ENCODE assay signal across 17 mouse cellular contexts in the genomic region with DNA sequence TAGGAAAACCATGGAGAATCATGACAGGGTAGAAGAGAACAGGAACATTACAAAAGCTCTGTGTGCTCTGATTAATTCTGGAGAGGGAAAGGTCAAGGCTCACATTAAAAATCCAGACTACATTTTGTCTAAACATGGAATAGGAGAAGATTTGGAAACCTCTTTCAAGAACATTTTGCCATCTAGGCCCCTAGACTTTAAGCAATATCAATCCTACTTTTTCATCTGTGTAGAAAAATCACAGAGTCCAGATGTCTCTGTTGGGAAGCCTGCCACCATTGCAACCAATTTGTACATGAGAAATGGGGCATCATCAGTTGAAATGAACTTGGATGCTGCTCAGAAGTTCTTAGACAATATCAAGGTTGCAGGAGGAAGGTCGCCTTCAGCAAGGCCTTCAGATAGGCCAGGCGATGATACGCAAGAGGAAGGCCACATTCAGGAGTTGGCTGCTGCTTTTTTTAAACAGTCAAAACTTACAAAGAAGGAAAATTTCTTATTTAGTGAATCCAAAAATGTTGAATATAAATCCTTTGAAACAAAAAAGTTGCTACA. TPM values are rescaled to one million over a fixed set of nuclear protein-coding genes. Genes with fewer than 3 reads are reported as not detected.
"Had no signal": no experiment of that assay in that cellular context is flagged by ENCODE, and none has a peak within 500 bp of the region (broad histone marks: within the 10 kb centered on the region; RNA-seq: fewer than 3 reads in every experiment).

No protein-coding gene starts in this region.

- DNase-seq: kidney, adult 18-20 months; kidney, adult 9 months; kidney, postnatal 14 days; kidney, postnatal 4 days; liver, postnatal 0 days; lung, embryonic 14.5 days; thymus, adult 2 months; thymus, postnatal 25 days had no signal

RNA-seq across cellular contexts. Expression of a gene that starts 4.6 kb away (rescaled TPM):
- total RNA-seq: layer of hippocampus, adult 18-20 months; layer of hippocampus, postnatal 14 days; left cerebral cortex, postnatal 25 days had no signal
- polyA plus RNA-seq: limb, embryonic 12.5 days; liver, embryonic 11.5 days; midbrain, embryonic 12.5 days; neural tube, embryonic 12.5 days; neural tube, embryonic 15.5 days; stomach, embryonic 14.5 days had no signal

RNA-seq across cellular contexts. Expression of a gene that starts 53.8 kb away (rescaled TPM):
- total RNA-seq: left cerebral cortex, postnatal 25 days had no signal
- polyA plus RNA-seq: limb, embryonic 12.5 days; liver, embryonic 11.5 days; lung, embryonic 14.5 days; midbrain, embryonic 12.5 days; neural tube, embryonic 12.5 days; neural tube, embryonic 15.5 days had no signal
